Mouse (Mus musculus) ES-E14 (cell line): ENCODE results near the gene Cacna1g.

ENCODE experiments used
- HCFC1 ChIP-seq: IDR thresholded peaks from 2 replicates; pipeline ENCODE4 v1.6.1; 2012; ENCODE audit warnings: low read length, inconsistent platforms, borderline replicate concordance; ENCODE audit not compliant: insufficient read depth
- MAFK ChIP-seq: IDR thresholded peaks from 2 replicates; pipeline ENCODE4 v1.6.1; 2014; ENCODE audit warnings: mild to moderate bottlenecking, low read depth, low read length, inconsistent platforms; ENCODE audit not compliant: insufficient read depth

GRCm38 (mm10) chr11:94425215-94425614 is 48.8 kb downstream of the Cacna1g start:
- TF ChIP-seq MAFK (no peak), HCFC1 (no peak)
